Mouse (Mus musculus): Measurements from ENCODE around the gene Tmie. TPM values are rescaled to one million over a fixed set of nuclear protein-coding genes. Genes with fewer than 3 reads are reported as not detected.

The Tmie gene
- total RNA-seq, 1 experiment: 0.67 TPM

GRCm38 (mm10) chr9:110874660-110875191 lies 5.2 kb downstream of the Tmie start:
- in situ Hi-C loops (cut with MboI; ENCODE audit: low sequenced_read_pairs in 2 of 2, unreplicated experiment in 2 of 2): loop anchor here in 1 of 2 experiments (10.0 kb wide), 1 partner anchor 160 kb away; no protein-coding TSS in a partner anchor
- DNase-seq (ENCODE audit: low read depth, low spot score): no peak
- no peak overlapping the region for H3K27ac ChIP-seq (ENCODE audit: insufficient read depth, low read depth, low read length, poor library complexity, severe bottlenecking)
- H3K9ac ChIP-seq (ENCODE audit: insufficient read depth, low read depth, low read length, poor library complexity, severe bottlenecking): no peak overlapping the region
- no peaks in the 10 kb centered on the region for H3K9me3 ChIP-seq (ENCODE audit: control insufficient read depth, insufficient read depth, low read depth, low read length)
- H3K36me3 ChIP-seq (ENCODE audit: control insufficient read depth, insufficient read depth, low read length, poor library complexity, severe bottlenecking): no peaks in the 10 kb centered on the region
- H3K4me3 ChIP-seq (ENCODE audit: insufficient read depth in 1 of 2, low read depth in 1 of 2, low read length in 2 of 2, poor library complexity in 1 of 2, severe bottlenecking in 1 of 2): no peak overlapping the region
- H3K4me1 ChIP-seq (ENCODE audit: control insufficient read depth in 2 of 2, insufficient read depth in 2 of 2, low read length in 2 of 2, poor library complexity in 1 of 2): peaks cover 0 to 15% of the 10 kb centered on the region in 2 experiments; a peak in 1 of 4 replicates
- TF ChIP-seq HCFC1 (IDR thresholded peaks at IDR 0.05; ENCODE audit: borderline replicate concordance, insufficient read depth, low read length) (no peak), CHD2 (IDR thresholded peaks at IDR 0.05; ENCODE audit: low read depth, low read length) (no peak), ZNF384 (IDR thresholded peaks at IDR 0.05; ENCODE audit: low read depth, low read length) (no peak), MAFK (IDR thresholded peaks at IDR 0.05; ENCODE audit: insufficient read depth, low read depth, low read length) (no peak), ZC3H11A (IDR thresholded peaks at IDR 0.05; ENCODE audit: borderline replicate concordance, low read depth, low read length) (no peak)

GRCm38 (mm10) chr9:110873681-110874659 lies 5.9 kb downstream of the Tmie start:
- Histone ChIP-seq H3K9me3 (ENCODE audit: control insufficient read depth, insufficient read depth, low read depth, low read length) (no peaks in the 10 kb centered on the region), H3K27ac (ENCODE audit: insufficient read depth, low read depth, low read length, poor library complexity, severe bottlenecking) (no peak overlapping the region), H3K9ac (ENCODE audit: insufficient read depth, low read depth, low read length, poor library complexity, severe bottlenecking) (peak overlapping the region; percentile 66), H3K36me3 (ENCODE audit: control insufficient read depth, insufficient read depth, low read length, poor library complexity, severe bottlenecking) (no peaks in the 10 kb centered on the region), H3K4me1 (ENCODE audit: control insufficient read depth in 2 of 2, insufficient read depth in 2 of 2, low read length in 2 of 2, poor library complexity in 1 of 2) (peaks cover 0 to 15% of the 10 kb centered on the region in 2 experiments; a peak in 1 of 4 replicates), H3K4me3 (ENCODE audit: insufficient read depth in 1 of 2, low read depth in 1 of 2, low read length in 2 of 2, poor library complexity in 1 of 2, severe bottlenecking in 1 of 2) (peak overlapping the region; percentile 62 to 65)
- no peak for TF ChIP-seq ZC3H11A (IDR thresholded peaks at IDR 0.05; ENCODE audit: borderline replicate concordance, low read depth, low read length)
- no peak for DNase-seq (ENCODE audit: low read depth, low spot score)
- in situ Hi-C loops (cut with MboI; ENCODE audit: low sequenced_read_pairs in 2 of 2, unreplicated experiment in 2 of 2): loop anchor here in 1 of 2 experiments (10.0 kb wide), 1 partner anchor 159 kb away; no protein-coding TSS in a partner anchor

- Histone ChIP-seq H3K9me3 (ENCODE audit: control insufficient read depth, insufficient read depth, low read depth, low read length) (no peaks in the 10 kb centered on the region), H3K36me3 (ENCODE audit: control insufficient read depth, insufficient read depth, low read length, poor library complexity, severe bottlenecking) (no peaks in the 10 kb centered on the region), H3K9ac (ENCODE audit: insufficient read depth, low read depth, low read length, poor library complexity, severe bottlenecking) (no peak overlapping the region), H3K27ac (ENCODE audit: insufficient read depth, low read depth, low read length, poor library complexity, severe bottlenecking) (no peak overlapping the region), H3K4me3 (ENCODE audit: insufficient read depth in 1 of 2, low read depth in 1 of 2, low read length in 2 of 2, poor library complexity in 1 of 2, severe bottlenecking in 1 of 2) (no peak overlapping the region), H3K4me1 (ENCODE audit: control insufficient read depth in 2 of 2, insufficient read depth in 2 of 2, low read length in 2 of 2, poor library complexity in 1 of 2) (peaks cover 0 to 13% of the 10 kb centered on the region in 2 experiments; a peak in 1 of 4 replicates)
- in situ Hi-C loops (cut with MboI; ENCODE audit: low sequenced_read_pairs in 2 of 2, unreplicated experiment in 2 of 2): loop anchor here in 1 of 2 experiments (10.0 kb wide), 1 partner anchor 156 kb away; no protein-coding TSS in a partner anchor
- DNase-seq (ENCODE audit: low read depth, low spot score): peak; percentile 73
- TF ChIP-seq MAFK (IDR thresholded peaks at IDR 0.05; ENCODE audit: insufficient read depth, low read depth, low read length): no peak
- TF ChIP-seq CHD2 (IDR thresholded peaks at IDR 0.05; ENCODE audit: low read depth, low read length): no peak
- TF ChIP-seq ZC3H11A (IDR thresholded peaks at IDR 0.05; ENCODE audit: borderline replicate concordance, low read depth, low read length): peak; percentile 51; the same call in 1 of the 2 replicates
- no peak for TF ChIP-seq HCFC1 (IDR thresholded peaks at IDR 0.05; ENCODE audit: borderline replicate concordance, insufficient read depth, low read length)
- TF ChIP-seq ZNF384 (IDR thresholded peaks at IDR 0.05; ENCODE audit: low read depth, low read length): no peak
These were observed 8.9 kb downstream of the Tmie start for GRCm38 (mm10) chr9:110871030-110871429.

- Histone ChIP-seq H3K4me3 (ENCODE audit: insufficient read depth in 1 of 2, low read depth in 1 of 2, low read length in 2 of 2, poor library complexity in 1 of 2, severe bottlenecking in 1 of 2) (no peak overlapping the region), H3K27ac (ENCODE audit: insufficient read depth, low read depth, low read length, poor library complexity, severe bottlenecking) (no peak overlapping the region), H3K36me3 (ENCODE audit: control insufficient read depth, insufficient read depth, low read length, poor library complexity, severe bottlenecking) (no peaks in the 10 kb centered on the region), H3K9ac (ENCODE audit: insufficient read depth, low read depth, low read length, poor library complexity, severe bottlenecking) (no peak overlapping the region), H3K9me3 (ENCODE audit: control insufficient read depth, insufficient read depth, low read depth, low read length) (no peaks in the 10 kb centered on the region), H3K4me1 (ENCODE audit: control insufficient read depth in 2 of 2, insufficient read depth in 2 of 2, low read length in 2 of 2, poor library complexity in 1 of 2) (peaks cover 5 to 19% of the 10 kb centered on the region in 2 experiments)
- in situ Hi-C loops (cut with MboI; ENCODE audit: low sequenced_read_pairs in 2 of 2, unreplicated experiment in 2 of 2): no loop called here
- TF ChIP-seq ZNF384 (IDR thresholded peaks at IDR 0.05; ENCODE audit: low read depth, low read length) (no peak), HCFC1 (IDR thresholded peaks at IDR 0.05; ENCODE audit: borderline replicate concordance, insufficient read depth, low read length) (no peak), CHD2 (IDR thresholded peaks at IDR 0.05; ENCODE audit: low read depth, low read length) (no peak), ZC3H11A (IDR thresholded peaks at IDR 0.05; ENCODE audit: borderline replicate concordance, low read depth, low read length) (no peak), MAFK (IDR thresholded peaks at IDR 0.05; ENCODE audit: insufficient read depth, low read depth, low read length) (no peak)
- no peak for DNase-seq (ENCODE audit: low read depth, low spot score)
These were observed 20.8 kb downstream of the Tmie start for GRCm38 (mm10) chr9:110858967-110859596.
